Mouse (Mus musculus): ENCODE results near the gene Sfmbt1. TPM values are rescaled to one million over a fixed set of nuclear protein-coding genes. Genes with fewer than 3 reads are reported as not detected.

Gene Sfmbt1
- total RNA-seq (2012; rRNA removed) (9.4 and 12.4 TPM in 2 replicates), polyA plus RNA-seq (2012; ENCODE audit: insufficient read depth in 1 of 2, insufficient read length in 2 of 2, low read depth in 1 of 2, low replicate concordance in 2 of 2, missing spikeins in 1 of 2) (10 to 100 TPM; 13.7 to 33.0 TPM)

GRCm38 (mm10) chr14:30714799-30715617 is at the start of gene Sfmbt1:
Sfmbt1 (plus strand) TSS chr14:30714849.
- peak; percentile 59; the same call in 1 of the 2 replicates for TF ChIP-seq MAX (IDR thresholded peaks at IDR 0.05; ENCODE audit: low read length)
- peak; percentile 82 for TF ChIP-seq NRF1 (IDR thresholded peaks at IDR 0.05; ENCODE audit: insufficient read depth, low read depth, low read length, poor library complexity, severe bottlenecking)
- TF ChIP-seq BHLHE40 (IDR thresholded peaks at IDR 0.05; ENCODE audit: borderline replicate concordance, low read depth, low read length) = peak; percentile 78
- no peak for TF ChIP-seq MEF2A (IDR thresholded peaks at IDR 0.05; ENCODE audit: extremely low read depth, insufficient replicate concordance, low read depth, low read length, poor library complexity, severe bottlenecking)
- peak; percentile 18; the same call in 1 of the 2 replicates for TF ChIP-seq E2F4 (IDR thresholded peaks at IDR 0.05; ENCODE audit: borderline replicate concordance, low read depth, low read length)
- TF ChIP-seq NELFE (IDR thresholded peaks at IDR 0.05; ENCODE audit: low read depth, low read length) = peak; percentile 58; the same call in 1 of the 2 replicates
- TF ChIP-seq ZKSCAN1 (IDR thresholded peaks at IDR 0.05; ENCODE audit: low read depth, low read length) = no peak
- TF ChIP-seq USF2 (IDR thresholded peaks at IDR 0.05; ENCODE audit: borderline replicate concordance in 1 of 2, insufficient read depth in 1 of 2, low read depth in 1 of 2, low read length in 2 of 2) = peak in 1 of 2 experiments; percentile 47; a peak in 1 of 4 replicates
- TF ChIP-seq CTCF (IDR thresholded peaks at IDR 0.05 in 2 of 3, conservative IDR thresholded peaks at IDR 0.05 in 1 of 3; ENCODE audit: control insufficient read depth in 1 of 3, insufficient read depth in 1 of 3, low read depth in 2 of 3, low read length in 3 of 3, poor library complexity in 1 of 3, severe bottlenecking in 1 of 3) = 0 out of 6 replicates have a peak, but pooled peaks of 1 of the 3 experiments have one; percentile 0
- TF ChIP-seq EP300 (IDR thresholded peaks at IDR 0.05; ENCODE audit: low read depth in 1 of 2, low read length in 2 of 2) = 0 out of 4 replicates have a peak, but pooled peaks of 1 of the 2 experiments have one; percentile 7
- TF ChIP-seq TCF12 (IDR thresholded peaks at IDR 0.05; ENCODE audit: low read depth, low read length) = peak; percentile 46; the same call in 1 of the 2 replicates
- TF ChIP-seq KAT2A (conservative IDR thresholded peaks at IDR 0.05; ENCODE audit: low read depth, low read length) = no peak
- no peak for TF ChIP-seq MAFK (IDR thresholded peaks at IDR 0.05; ENCODE audit: borderline replicate concordance, low read depth, low read length)
- TF ChIP-seq USF1 (IDR thresholded peaks at IDR 0.05; ENCODE audit: low read depth, low read length) = peak; percentile 88
- no peak for TF ChIP-seq GABPA (IDR thresholded peaks at IDR 0.05; ENCODE audit: low read depth, low read length)
- TF ChIP-seq MXI1 (IDR thresholded peaks at IDR 0.05; ENCODE audit: low read depth, low read length) = peak; percentile 32; the same call in 1 of the 2 replicates
- peak; percentile 22; the same call in 1 of the 2 replicates for TF ChIP-seq POLR2AphosphoS2 (IDR thresholded peaks at IDR 0.05; ENCODE audit: low read length)
- TF ChIP-seq CHD1 (IDR thresholded peaks at IDR 0.05; ENCODE audit: low read depth, low read length) = no peak
- TF ChIP-seq MAZ (IDR thresholded peaks at IDR 0.05; ENCODE audit: low read depth, low read length) = peak; percentile 70; the same call in 1 of the 2 replicates
- Histone ChIP-seq H3K4me3 (ENCODE audit: control insufficient read depth in 1 of 2, insufficient read depth in 1 of 2, low read depth in 2 of 2, low read length in 2 of 2) (peak within 1 kb of the TSS; percentile 81 to 92), H3K79me2 (ENCODE audit: control insufficient read depth, insufficient read depth, low read length, poor library complexity) (peaks cover 39% of the 10 kb centered on the region), H3K9me3 (replicated peaks; ENCODE audit: insufficient read depth, low read length) (no peaks in the 10 kb centered on the region), H3K9ac (ENCODE audit: control insufficient read depth, low read depth, low read length, poor library complexity, severe bottlenecking) (peak within 1 kb of the TSS; percentile 80), H3K4me1 (ENCODE audit: control insufficient read depth in 1 of 2, insufficient read depth in 2 of 2, low read length in 2 of 2) (peaks cover 34 to 39% of the 10 kb centered on the region in 2 experiments), H3K36me3 (ENCODE audit: control insufficient read depth in 1 of 2, insufficient read depth in 2 of 2, low read length in 2 of 2) (peaks cover 0 to 40% of the 10 kb centered on the region in 2 experiments; a peak in 2 of 4 replicates), H3K27ac (ENCODE audit: control insufficient read depth, low read depth, low read length) (peak within 1 kb of the TSS; percentile 77), H3K27me3 (ENCODE audit: control insufficient read depth in 1 of 2, insufficient read depth in 2 of 2, low read length in 2 of 2) (no peaks in the 10 kb centered on the region)
- no peak for DNase-seq (ENCODE audit: low read depth, low spot score)

Measured in MEL (cell line).